Mouse (Mus musculus) adrenal gland, postnatal 36 days (tissue): ENCODE data around the gene Tax1bp1. TPM values are rescaled to one million over a fixed set of nuclear protein-coding genes. Genes with fewer than 3 reads are reported as not detected.
A peak's percentile ranks its signal among the peaks of the same experiment; 100 is the strongest.

Source experiments
- DNase-seq, 2 experiments: peaks; one replicate each; pipeline ENCODE4 v3.0.0; 2021; ENCODE audit warnings: mixed read lengths in 1 of 2
- total RNA-seq, 2 experiments: library from RNA; stranded (reverse); gene quantifications; 2 replicates each; pipeline ENCODE4 v1.2.3; 2021

Gene Tax1bp1
- total RNA-seq, 2 experiments from 2014 or later, result 186 to 191 TPM

GRCm38 (mm10) chr6:52705280-52705679, 8.2 kb upstream of the Tax1bp1 start:
- no peak for DNase-seq

GRCm38 (mm10) chr6:52707815-52708214, 5.7 kb upstream of the Tax1bp1 start:
- no peak for DNase-seq

- no peak for DNase-seq
Observed at GRCm38 (mm10) chr6:52712563-52712962, 966 bp upstream of the Tax1bp1 start.

- DNase-seq, result peak; percentile 87 to 88
Observed at GRCm38 (mm10) chr6:52713897-52714509, 474 bp downstream of the Tax1bp1 start.

GRCm38 (mm10) chr6:52717493-52718192, 4.1 kb downstream of the Tax1bp1 start:
- DNase-seq, result no peak

- peak; percentile 45 to 63 for DNase-seq
Observed at GRCm38 (mm10) chr6:52724805-52725439, 11.4 kb downstream of the Tax1bp1 start.

- DNase-seq, result no peak
Observed at GRCm38 (mm10) chr6:52730338-52730737, 16.8 kb downstream of the Tax1bp1 start.

GRCm38 (mm10) chr6:52734630-52735029, 21.1 kb downstream of the Tax1bp1 start:
- no peak for DNase-seq

- DNase-seq, result no peak
Observed at GRCm38 (mm10) chr6:52752832-52753231, 39.3 kb downstream of the Tax1bp1 start.

- peak; percentile 10 to 52 for DNase-seq
Observed at GRCm38 (mm10) chr6:52765206-52765605, 51.7 kb downstream of the Tax1bp1 start.

GRCm38 (mm10) chr6:52770789-52771188, 57.3 kb downstream of the Tax1bp1 start:
- no peak for DNase-seq

- no peak for DNase-seq
Observed at GRCm38 (mm10) chr6:52773132-52773531, 59.6 kb downstream of the Tax1bp1 start.

- no peak for DNase-seq
Observed at GRCm38 (mm10) chr6:52775350-52775749, 61.8 kb downstream of the Tax1bp1 start.

- no peak for DNase-seq
Observed at GRCm38 (mm10) chr6:52775956-52776355, 62.4 kb downstream of the Tax1bp1 start.

GRCm38 (mm10) chr6:52777034-52777433, 63.5 kb downstream of the Tax1bp1 start:
- DNase-seq, result no peak

- DNase-seq, result no peak
Observed at GRCm38 (mm10) chr6:52778523-52778922, 65.0 kb downstream of the Tax1bp1 start.

- no peak for DNase-seq
Observed at GRCm38 (mm10) chr6:52779546-52779945, 66.0 kb downstream of the Tax1bp1 start.

GRCm38 (mm10) chr6:52790316-52790715, 76.8 kb downstream of the Tax1bp1 start:
- DNase-seq, result peak; percentile 13 to 40

- DNase-seq, result no peak
Observed at GRCm38 (mm10) chr6:52790781-52791180, 77.3 kb downstream of the Tax1bp1 start.

GRCm38 (mm10) chr6:52792455-52792854, 78.9 kb downstream of the Tax1bp1 start:
- no peak for DNase-seq

GRCm38 (mm10) chr6:52795029-52795841, 81.7 kb downstream of the Tax1bp1 start:
- DNase-seq, result no peak

- peak; percentile 8 to 28 for DNase-seq
Observed at GRCm38 (mm10) chr6:52796035-52796598, 82.6 kb downstream of the Tax1bp1 start.
